Mouse (Mus musculus): Measurements from ENCODE around the gene Gnat3. TPM values are rescaled to one million over a fixed set of nuclear protein-coding genes. Genes with fewer than 3 reads are reported as not detected.

The Gnat3 gene
- polyA plus RNA-seq, 1 experiment from 2014 or later = not detected

DNA sequence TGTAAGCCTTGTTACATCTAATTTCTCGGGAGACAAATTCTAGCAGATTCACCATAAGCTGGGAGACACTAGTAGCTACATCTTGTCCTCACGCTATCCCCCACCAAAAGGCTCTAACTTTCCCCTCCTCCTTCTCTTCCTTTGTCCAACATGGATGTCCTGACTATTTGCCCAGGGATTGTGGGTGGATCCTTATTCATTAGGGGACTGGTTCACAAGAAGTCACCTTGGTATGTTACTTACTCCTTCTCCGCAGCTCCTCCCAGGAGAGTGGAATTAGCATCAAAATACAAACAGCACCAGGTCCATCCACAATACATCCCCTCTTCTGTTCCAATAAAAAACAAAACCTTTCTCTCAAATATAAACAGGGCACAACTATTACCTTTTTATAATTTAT, 65.2 kb downstream of the Gnat3 start:
- H3K36me3 ChIP-seq (replicated peaks; ENCODE audit: control insufficient read depth, insufficient read depth) = no peaks in the 10 kb centered on the region
- 0 out of 2 replicates have a peak, but pooled peaks cover 3% of the 10 kb centered on the region for H3K9me3 ChIP-seq (ENCODE audit: control insufficient read depth, low read length)
- no peaks in the 10 kb centered on the region for H3K27me3 ChIP-seq (ENCODE audit: control insufficient read depth, insufficient read depth, low read length)
- no peak overlapping the region for H3K4me3 ChIP-seq (replicated peaks; ENCODE audit: low read length)
- no peak for DNase-seq (ENCODE audit: low spot score)
- 89% methylated on average over 3 of the region's 3 CpGs for WGBS
- no peak overlapping the region for H3K27ac ChIP-seq
- H3K4me1 ChIP-seq (replicated peaks; ENCODE audit: control insufficient read depth, insufficient read depth, low read length) = no peaks in the 10 kb centered on the region
- no peak overlapping the region for H3K4me2 ChIP-seq (replicated peaks)
- ATAC-seq (ENCODE audit: low FRiP score) = no peak
- H3K9ac ChIP-seq = no peak overlapping the region

- no peak for ATAC-seq (ENCODE audit: low FRiP score)
- no peak for DNase-seq (ENCODE audit: low spot score)
- WGBS = 89% methylated on average over 14 of the region's 14 CpGs
These were observed 73.7 kb downstream of the Gnat3 start for GRCm38 (mm10) chr5:18035848-18036638.

DNA sequence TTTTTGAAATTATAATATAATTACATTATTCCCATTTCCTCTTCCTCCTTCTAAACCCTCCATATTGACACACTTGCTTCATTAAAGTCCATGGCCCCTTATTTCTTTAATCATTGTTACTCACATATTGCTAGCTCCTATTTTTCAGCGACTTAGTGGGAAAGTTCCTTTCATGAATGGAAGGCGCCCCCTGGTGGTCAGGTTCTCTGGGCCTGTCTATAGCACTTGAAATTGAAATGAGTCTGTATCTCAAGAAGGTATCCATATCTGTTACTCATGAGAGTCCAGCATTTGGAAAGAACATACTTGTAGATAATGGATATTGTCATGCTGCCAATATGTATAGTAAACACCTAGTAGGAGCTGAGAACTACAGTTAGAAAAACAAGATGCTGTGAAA, 80.7 kb downstream of the Gnat3 start:
- WGBS = 6% methylated on average over 2 of the region's 2 CpGs
- ATAC-seq (ENCODE audit: low FRiP score) = no peak
- H3K4me3 ChIP-seq (replicated peaks; ENCODE audit: low read length) = no peak overlapping the region
- H3K4me2 ChIP-seq (replicated peaks) = no peak overlapping the region
- no peaks in the 10 kb centered on the region for H3K9me3 ChIP-seq (ENCODE audit: control insufficient read depth, low read length)
- no peaks in the 10 kb centered on the region for H3K27me3 ChIP-seq (ENCODE audit: control insufficient read depth, insufficient read depth, low read length)
- no peak overlapping the region for H3K9ac ChIP-seq
- H3K36me3 ChIP-seq (replicated peaks; ENCODE audit: control insufficient read depth, insufficient read depth) = no peaks in the 10 kb centered on the region
- no peak overlapping the region for H3K27ac ChIP-seq
- H3K4me1 ChIP-seq (replicated peaks; ENCODE audit: control insufficient read depth, insufficient read depth, low read length) = no peaks in the 10 kb centered on the region
- DNase-seq (ENCODE audit: low spot score) = peak; percentile 80

More at GRCm38 (mm10) chr5:18035848-18036638, 73.7 kb downstream of the Gnat3 start:
- Histone ChIP-seq H3K4me1 (replicated peaks; ENCODE audit: control insufficient read depth, insufficient read depth, low read length) (no peaks in the 10 kb centered on the region), H3K9ac (no peak overlapping the region), H3K27me3 (ENCODE audit: control insufficient read depth, insufficient read depth, low read length) (no peaks in the 10 kb centered on the region), H3K9me3 (ENCODE audit: control insufficient read depth, low read length) (peaks cover 10% of the 10 kb centered on the region; the same call in 1 of the 2 replicates), H3K4me2 (replicated peaks) (no peak overlapping the region), H3K36me3 (replicated peaks; ENCODE audit: control insufficient read depth, insufficient read depth) (no peaks in the 10 kb centered on the region), H3K27ac (no peak overlapping the region), H3K4me3 (replicated peaks; ENCODE audit: low read length) (no peak overlapping the region)

- no peak for ATAC-seq (ENCODE audit: low FRiP score)
- 100% methylated on average over 1 of the region's 1 CpGs for WGBS
- Histone ChIP-seq H3K9ac (no peak overlapping the region), H3K4me3 (replicated peaks; ENCODE audit: low read length) (no peak overlapping the region), H3K4me2 (replicated peaks) (no peak overlapping the region), H3K36me3 (replicated peaks; ENCODE audit: control insufficient read depth, insufficient read depth) (no peaks in the 10 kb centered on the region), H3K27ac (no peak overlapping the region), H3K9me3 (ENCODE audit: control insufficient read depth, low read length) (no peaks in the 10 kb centered on the region), H3K27me3 (ENCODE audit: control insufficient read depth, insufficient read depth, low read length) (no peaks in the 10 kb centered on the region), H3K4me1 (replicated peaks; ENCODE audit: control insufficient read depth, insufficient read depth, low read length) (no peaks in the 10 kb centered on the region)
- no peak for DNase-seq (ENCODE audit: low spot score)
These were observed 86.5 kb downstream of the Gnat3 start for GRCm38 (mm10) chr5:18048841-18049240.

GRCm38 (mm10) chr5:18055323-18055722, 93.0 kb downstream of the Gnat3 start:
- Histone ChIP-seq H3K9me3 (ENCODE audit: control insufficient read depth, low read length) (no peaks in the 10 kb centered on the region), H3K27ac (no peak overlapping the region), H3K4me2 (replicated peaks) (no peak overlapping the region), H3K36me3 (replicated peaks; ENCODE audit: control insufficient read depth, insufficient read depth) (no peaks in the 10 kb centered on the region), H3K27me3 (ENCODE audit: control insufficient read depth, insufficient read depth, low read length) (no peaks in the 10 kb centered on the region), H3K4me1 (replicated peaks; ENCODE audit: control insufficient read depth, insufficient read depth, low read length) (no peaks in the 10 kb centered on the region), H3K9ac (no peak overlapping the region), H3K4me3 (replicated peaks; ENCODE audit: low read length) (no peak overlapping the region)
- WGBS = 31% methylated on average over 2 of the region's 2 CpGs
- peak; percentile 26 for DNase-seq (ENCODE audit: low spot score)
- ATAC-seq (ENCODE audit: low FRiP score) = peak; percentile 64; the same call in 1 of the 2 replicates

Other genes with a start within 250 kb of the Gnat3 start
- 6.2 and 7.2 TPM in 2 replicates for gene Cd36, start 73.7 kb upstream of the Gnat3 start, polyA plus RNA-seq (2014; fragmentation: Nextera tagmentation; extraction: Ambion mirVana)